Mouse (Mus musculus): Measurements from ENCODE around the gene Arpc3. TPM values are rescaled to one million over a fixed set of nuclear protein-coding genes. Genes with fewer than 3 reads are reported as not detected.
A peak's percentile ranks its signal among the peaks of the same experiment; 100 is the strongest.
"Not testable (repeated sequence)": the region's sequence is repeated elsewhere in the genome, so short reads cannot be mapped to it uniquely, and the experiment has no call there.

The Arpc3 gene
- polyA plus RNA-seq, 1 experiment from 2014 or later: 83.3 TPM

DNA sequence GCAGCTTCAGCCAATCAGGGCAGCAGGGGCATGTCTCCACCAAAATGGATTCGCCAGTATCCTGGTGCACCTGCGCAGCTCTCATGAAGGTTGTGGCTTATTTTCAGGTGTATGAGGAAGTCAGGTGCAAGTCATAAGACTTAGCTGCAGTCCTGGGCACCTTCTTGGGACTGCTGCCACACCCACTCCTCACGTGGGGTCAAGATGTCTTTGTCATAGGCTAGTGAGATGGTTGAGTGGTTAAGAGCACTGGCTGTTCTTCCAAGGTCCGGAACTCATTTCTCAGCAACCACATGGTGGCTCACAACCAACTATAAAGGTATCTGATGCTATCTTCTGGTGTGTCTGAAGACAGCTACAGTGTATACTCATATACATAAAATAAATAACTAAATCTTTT, 29.0 kb downstream of the Arpc3 start:
- H3K4me1 ChIP-seq (replicated peaks): peaks cover 14% of the 10 kb centered on the region
- 69% methylated on average over 4 of the region's 4 CpGs for WGBS
- not testable (repeated sequence) for H3K4me2 ChIP-seq; ATAC-seq (ENCODE audit: insufficient number of reproducible peaks, insufficient read depth, low FRiP score, low TSS enrichment, low read depth); H3K9ac ChIP-seq (replicated peaks); H3K36me3 ChIP-seq; H3K4me3 ChIP-seq (replicated peaks); H3K27me3 ChIP-seq; H3K27ac ChIP-seq; H3K9me3 ChIP-seq

DNA sequence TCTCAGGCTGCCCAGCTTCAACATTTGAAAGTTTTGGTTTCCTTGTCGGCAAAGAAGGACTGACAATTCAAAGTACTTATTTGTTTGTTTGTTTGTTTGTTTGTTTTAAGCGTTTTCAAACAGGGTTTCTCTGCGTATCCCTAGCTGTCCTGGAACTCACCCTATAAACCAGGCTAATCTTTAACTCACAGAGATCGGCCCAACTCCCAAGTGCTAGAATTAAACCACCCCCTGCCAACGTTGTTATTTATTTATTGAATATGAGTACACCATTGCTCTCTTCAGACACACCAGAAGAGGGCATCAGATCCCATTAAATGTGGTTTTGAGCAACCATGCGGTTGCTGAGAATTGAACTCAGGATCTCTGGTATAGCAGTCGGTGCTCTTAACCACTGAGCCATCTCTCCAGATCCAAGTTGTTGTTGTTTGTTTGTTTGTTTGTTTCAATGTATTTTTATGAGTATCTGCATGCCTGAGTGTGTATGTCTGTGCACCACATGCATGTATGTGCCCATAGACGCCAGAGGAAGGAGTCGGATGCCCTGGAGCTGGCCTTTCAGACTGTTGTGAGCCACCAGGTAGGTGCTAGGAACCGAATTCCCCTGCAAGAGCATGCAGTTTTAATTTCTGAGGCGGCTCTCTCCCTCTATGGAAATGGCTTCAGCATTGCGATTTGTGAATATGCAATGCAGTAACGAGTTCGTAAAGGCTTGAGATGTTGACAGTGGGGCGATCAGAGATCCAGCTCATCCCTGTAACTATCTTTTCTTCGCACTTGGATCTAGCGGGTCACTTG, 29.8 kb downstream of the Arpc3 start, which contains the start of gene Anapc7:
Gene Anapc7, plus strand, starts transcription at position 423 of the 798 bp plus-strand sequence.
- peak within 1 kb of the TSS; percentile 85 for H3K4me3 ChIP-seq (replicated peaks)
- H3K27ac ChIP-seq: peak within 1 kb of the TSS; percentile 74
- H3K36me3 ChIP-seq: peaks cover 13% of the 10 kb centered on the region; the same call in 1 of the 2 replicates
- H3K27me3 ChIP-seq: no peaks in the 10 kb centered on the region
- peak within 1 kb of the TSS; percentile 94 for H3K9ac ChIP-seq (replicated peaks)
- no peaks in the 10 kb centered on the region for H3K9me3 ChIP-seq
- peak within 1 kb of the TSS; percentile 96 for H3K4me2 ChIP-seq
- WGBS: 21% methylated on average over 17 of the region's 17 CpGs
- peak; percentile 75; the same call in 1 of the 2 replicates for ATAC-seq (ENCODE audit: insufficient number of reproducible peaks, insufficient read depth, low FRiP score, low TSS enrichment, low read depth)
- H3K4me1 ChIP-seq (replicated peaks): peaks cover 14% of the 10 kb centered on the region

DNA sequence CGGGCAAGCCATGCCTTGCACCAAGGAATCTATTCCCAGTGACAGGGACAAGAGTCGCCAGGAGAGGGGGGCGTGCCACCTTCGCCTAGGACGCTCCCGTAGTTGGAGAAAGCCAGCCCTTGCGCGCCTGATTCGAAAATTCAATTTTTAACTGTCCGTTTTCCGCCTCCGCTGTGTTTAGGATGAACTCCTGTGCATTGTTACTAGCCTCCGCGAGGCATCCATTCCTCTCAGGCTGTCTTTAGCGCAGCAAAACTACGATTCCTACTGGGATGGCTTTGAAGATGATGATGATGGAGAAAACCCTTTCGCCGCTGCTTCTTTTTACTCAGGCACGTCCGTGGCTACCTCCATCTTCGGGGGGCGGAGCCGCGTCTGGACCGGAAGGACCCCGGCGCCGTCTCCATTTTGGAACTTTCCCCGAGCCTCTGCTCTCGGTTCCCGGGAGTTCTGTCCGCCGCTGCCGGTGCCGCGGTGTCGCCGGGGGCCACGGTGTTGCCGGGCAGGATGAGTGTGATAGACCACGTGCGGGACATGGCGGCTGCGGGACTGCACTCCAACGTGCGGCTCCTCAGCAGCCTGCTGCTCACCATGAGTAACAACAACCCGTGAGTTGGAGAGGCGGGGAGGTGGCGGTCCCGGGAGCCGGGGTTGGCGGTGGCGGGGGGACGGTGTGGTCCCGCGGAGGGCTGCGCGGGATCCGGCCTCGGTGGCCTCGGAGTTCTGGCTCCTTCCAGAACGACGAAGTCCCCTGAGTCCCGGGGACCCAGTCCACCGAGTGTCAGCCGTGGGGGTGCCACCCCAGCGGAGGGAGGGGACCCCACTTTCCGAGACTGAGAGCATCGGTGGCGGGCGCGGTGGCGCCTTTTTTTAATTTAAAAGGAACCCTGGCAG, 30.6 kb downstream of the Arpc3 start:
- Histone ChIP-seq H3K9ac (replicated peaks) (peak overlapping the region; percentile 94), H3K4me3 (replicated peaks) (peak overlapping the region; percentile 85), H3K27ac (peak overlapping the region; percentile 74), H3K9me3 (no peaks in the 10 kb centered on the region), H3K36me3 (peaks cover 17% of the 10 kb centered on the region; the same call in 1 of the 2 replicates), H3K4me2 (peak overlapping the region; percentile 96), H3K27me3 (no peaks in the 10 kb centered on the region), H3K4me1 (replicated peaks) (peaks cover 14% of the 10 kb centered on the region)
- ATAC-seq (ENCODE audit: insufficient number of reproducible peaks, insufficient read depth, low FRiP score, low TSS enrichment, low read depth): peak; percentile 80
- under 1% methylated on average over 73 of the region's 73 CpGs for WGBS

DNA sequence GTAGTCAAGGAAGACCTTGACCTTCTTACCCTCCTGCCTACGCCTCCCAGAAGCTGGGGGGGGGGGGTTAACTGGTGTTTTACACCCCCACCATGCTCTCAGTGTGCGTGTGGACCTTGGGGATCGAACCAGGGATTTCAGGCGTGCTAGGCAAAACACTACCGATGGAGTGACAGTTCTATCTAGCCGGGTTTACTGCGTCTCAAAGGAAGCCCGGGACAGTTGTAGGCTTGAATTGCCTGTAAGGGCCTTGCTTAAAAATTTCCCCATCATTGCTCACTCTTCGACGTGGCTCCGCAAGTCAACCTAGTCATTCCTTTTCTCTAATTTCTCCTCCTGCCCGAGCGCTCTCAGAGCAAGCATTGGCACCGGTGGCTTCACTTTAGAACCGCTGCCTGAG, 31.4 kb downstream of the Arpc3 start:
- no peaks in the 10 kb centered on the region for H3K27me3 ChIP-seq
- H3K9ac ChIP-seq (replicated peaks): peak overlapping the region; percentile 94
- 32% methylated on average over 15 of the region's 15 CpGs for WGBS
- H3K4me1 ChIP-seq (replicated peaks): peaks cover 14% of the 10 kb centered on the region
- peaks cover 24% of the 10 kb centered on the region for H3K36me3 ChIP-seq
- peak overlapping the region; percentile 85 for H3K4me3 ChIP-seq (replicated peaks)
- peak overlapping the region; percentile 74; the same call in 1 of the 2 replicates for H3K27ac ChIP-seq
- H3K4me2 ChIP-seq: peak overlapping the region; percentile 96
- H3K9me3 ChIP-seq: no peaks in the 10 kb centered on the region
- no peak for ATAC-seq (ENCODE audit: insufficient number of reproducible peaks, insufficient read depth, low FRiP score, low TSS enrichment, low read depth)

DNA sequence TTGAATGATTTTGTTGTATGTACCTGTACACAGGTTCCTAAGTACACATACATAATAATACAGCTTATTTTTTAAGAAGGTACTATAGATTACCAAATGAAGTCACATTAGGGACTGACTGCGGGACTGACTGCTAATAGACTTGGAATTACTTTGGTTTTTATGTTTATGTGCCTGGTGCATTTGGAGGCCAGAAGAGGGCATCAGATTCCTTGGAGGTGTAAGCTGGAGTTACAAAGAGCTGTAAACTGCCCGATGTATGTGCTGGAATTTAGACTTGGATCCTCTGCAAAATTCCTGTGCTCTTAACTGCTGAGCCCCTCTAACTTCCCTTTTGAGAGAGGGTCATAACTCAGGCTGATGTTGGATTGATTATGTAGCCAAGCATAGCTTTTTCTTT, 33.9 kb downstream of the Arpc3 start:
- H3K4me1 ChIP-seq (replicated peaks): peaks cover 14% of the 10 kb centered on the region
- no peak overlapping the region for H3K9ac ChIP-seq (replicated peaks)
- no peaks in the 10 kb centered on the region for H3K9me3 ChIP-seq
- no peak for ATAC-seq (ENCODE audit: insufficient number of reproducible peaks, insufficient read depth, low FRiP score, low TSS enrichment, low read depth)
- H3K4me3 ChIP-seq (replicated peaks): no peak overlapping the region
- no peaks in the 10 kb centered on the region for H3K27me3 ChIP-seq
- no peak overlapping the region for H3K27ac ChIP-seq
- no peak overlapping the region for H3K4me2 ChIP-seq
- 89% methylated on average over 2 of the region's 2 CpGs for WGBS
- peaks cover 48% of the 10 kb centered on the region for H3K36me3 ChIP-seq

DNA sequence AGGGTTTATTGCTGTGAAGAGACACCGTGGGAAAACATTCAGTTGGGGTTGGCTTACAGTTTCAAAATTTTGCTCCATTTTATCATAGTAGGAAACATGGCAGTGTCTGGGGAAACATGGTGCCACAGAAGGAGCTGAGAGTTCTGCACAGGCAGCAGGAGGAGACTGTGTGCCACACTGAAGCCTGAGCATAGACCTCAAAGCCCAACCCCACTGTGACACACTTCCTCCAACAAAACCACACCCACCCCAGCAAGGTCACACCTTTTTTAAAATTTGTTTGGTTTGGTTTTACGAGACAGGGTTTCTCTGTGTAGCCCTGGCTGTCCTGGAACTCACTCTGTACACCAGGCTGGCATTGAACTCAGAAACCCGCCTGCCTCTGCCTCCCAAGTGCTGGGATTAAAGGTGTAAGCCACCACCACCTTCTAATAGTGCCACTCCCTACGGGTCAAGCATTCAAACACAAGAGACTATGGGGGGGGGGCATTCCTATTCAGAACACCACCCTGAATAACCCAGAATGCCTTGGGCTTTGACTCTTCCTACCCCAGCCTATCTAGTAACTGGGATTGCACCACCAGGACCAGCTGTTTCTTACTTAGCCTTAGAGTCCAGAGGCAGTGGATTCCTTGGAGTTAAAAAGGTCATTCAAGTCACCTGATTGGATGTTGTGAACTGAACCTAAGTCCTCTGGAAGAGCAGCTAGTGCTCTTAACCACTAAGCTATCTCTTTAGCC, 38.5 kb downstream of the Arpc3 start:
- Histone ChIP-seq H3K27ac (no peak overlapping the region), H3K36me3 (peaks cover 91% of the 10 kb centered on the region)
- 95% methylated on average over 4 of the region's 4 CpGs for WGBS

DNA sequence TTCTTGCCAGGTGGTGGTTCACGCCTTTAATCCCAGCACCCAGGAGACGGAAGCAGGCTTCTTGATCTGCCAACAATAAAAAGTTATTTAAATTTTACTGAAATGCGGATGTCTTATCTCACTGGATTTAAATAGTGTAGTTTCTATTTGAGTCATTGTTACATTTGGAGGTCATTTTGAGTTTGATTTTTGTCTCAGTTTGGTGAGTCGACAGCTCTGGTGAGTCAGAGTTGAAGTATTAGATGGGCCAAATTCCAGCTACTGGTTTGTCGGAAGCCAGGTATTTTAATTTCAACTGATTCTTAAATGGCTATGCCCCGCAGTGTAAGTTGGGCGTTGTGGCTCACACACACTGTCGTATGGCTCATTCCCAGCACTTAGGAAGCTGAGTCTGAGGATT, 39.5 kb downstream of the Arpc3 start:
- Histone ChIP-seq H3K4me3 (replicated peaks) (no peak overlapping the region), H3K9ac (replicated peaks) (no peak overlapping the region), H3K4me2 (no peak overlapping the region), H3K9me3 (no peaks in the 10 kb centered on the region), H3K27me3 (no peaks in the 10 kb centered on the region), H3K4me1 (replicated peaks) (no peaks in the 10 kb centered on the region), H3K36me3 (peaks cover 94% of the 10 kb centered on the region), H3K27ac (no peak overlapping the region)
- 95% methylated on average over 8 of the region's 8 CpGs for WGBS
- ATAC-seq (ENCODE audit: insufficient number of reproducible peaks, insufficient read depth, low FRiP score, low TSS enrichment, low read depth): no peak

More for the DNA sequence above, 38.5 kb downstream of the Arpc3 start:
- no peaks in the 10 kb centered on the region for H3K4me1 ChIP-seq (replicated peaks)
- no peak overlapping the region for H3K4me3 ChIP-seq (replicated peaks)
- no peaks in the 10 kb centered on the region for H3K9me3 ChIP-seq
- no peak for ATAC-seq (ENCODE audit: insufficient number of reproducible peaks, insufficient read depth, low FRiP score, low TSS enrichment, low read depth)
- no peak overlapping the region for H3K9ac ChIP-seq (replicated peaks)
- no peaks in the 10 kb centered on the region for H3K27me3 ChIP-seq
- no peak overlapping the region for H3K4me2 ChIP-seq

DNA sequence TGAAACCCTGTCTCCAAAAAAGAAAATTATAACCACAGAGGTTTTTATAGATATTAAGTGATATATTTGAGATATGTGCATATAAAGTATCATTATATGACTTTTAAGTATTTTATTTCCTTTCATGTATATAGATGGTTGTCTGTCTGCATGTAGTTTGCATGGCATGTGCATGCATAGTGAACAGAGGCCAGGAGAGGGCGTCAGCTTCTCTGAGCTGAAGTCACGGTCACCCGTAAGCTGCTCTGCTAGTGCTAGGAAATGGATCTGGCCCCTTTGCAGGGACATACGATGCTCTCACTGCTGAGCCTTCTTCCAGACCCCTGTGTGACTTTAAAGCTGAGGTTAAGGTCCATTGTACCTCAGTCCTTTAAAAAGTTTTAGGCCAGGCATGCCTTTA, 42.9 kb downstream of the Arpc3 start:
- ATAC-seq (ENCODE audit: insufficient number of reproducible peaks, insufficient read depth, low FRiP score, low TSS enrichment, low read depth): no peak
- 86% methylated on average over 4 of the region's 4 CpGs for WGBS
- H3K9me3 ChIP-seq: no peaks in the 10 kb centered on the region

DNA sequence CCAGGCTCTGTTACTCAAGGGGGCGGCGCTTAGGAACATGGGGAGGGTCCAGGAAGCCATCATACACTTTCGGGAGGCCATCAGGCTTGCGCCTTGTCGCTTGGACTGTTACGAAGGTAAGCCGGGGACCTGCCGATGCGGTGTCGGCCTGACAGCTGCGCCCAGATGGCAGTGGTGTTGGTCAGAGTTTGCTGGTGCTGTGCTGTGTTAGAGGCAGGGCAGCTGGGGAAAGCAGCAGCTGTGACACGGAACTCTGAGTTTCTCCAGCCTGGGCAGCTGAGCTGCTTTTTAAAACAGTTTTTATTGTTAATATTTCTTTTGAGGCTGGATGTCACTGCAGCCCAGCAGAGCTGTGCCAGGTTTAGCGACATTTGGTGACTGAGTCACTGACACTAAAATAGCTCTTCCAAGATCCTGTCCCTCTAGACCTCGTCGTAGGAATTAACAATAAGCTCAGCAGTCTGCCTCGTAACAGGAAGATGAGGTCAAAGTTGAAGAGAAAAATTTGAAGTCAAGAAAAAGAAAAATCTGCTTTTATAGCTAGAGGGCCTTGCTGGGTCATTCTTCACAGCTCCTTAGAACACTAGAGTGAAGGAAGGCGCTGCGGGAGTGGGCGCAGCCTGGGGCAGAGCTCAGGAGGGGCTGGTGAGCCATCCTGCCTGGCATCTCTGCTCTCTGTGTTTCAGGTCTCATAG, 47.9 kb downstream of the Arpc3 start:
- peak; percentile 37; the same call in 1 of the 2 replicates for ATAC-seq (ENCODE audit: insufficient number of reproducible peaks, insufficient read depth, low FRiP score, low TSS enrichment, low read depth)
- Histone ChIP-seq H3K4me1 (replicated peaks) (no peaks in the 10 kb centered on the region), H3K27ac (no peak overlapping the region), H3K27me3 (no peaks in the 10 kb centered on the region), H3K4me2 (no peak overlapping the region), H3K4me3 (replicated peaks) (no peak overlapping the region), H3K9ac (replicated peaks) (no peak overlapping the region), H3K36me3 (peaks cover 100% of the 10 kb centered on the region), H3K9me3 (no peaks in the 10 kb centered on the region)
- 87% methylated on average over 19 of the region's 19 CpGs for WGBS

More for the DNA sequence above, 42.9 kb downstream of the Arpc3 start:
- no peak overlapping the region for H3K9ac ChIP-seq (replicated peaks)
- peaks cover 99% of the 10 kb centered on the region for H3K36me3 ChIP-seq
- H3K4me1 ChIP-seq (replicated peaks): no peaks in the 10 kb centered on the region
- no peak overlapping the region for H3K4me3 ChIP-seq (replicated peaks)
- no peaks in the 10 kb centered on the region for H3K27me3 ChIP-seq
- no peak overlapping the region for H3K27ac ChIP-seq
- no peak overlapping the region for H3K4me2 ChIP-seq

DNA sequence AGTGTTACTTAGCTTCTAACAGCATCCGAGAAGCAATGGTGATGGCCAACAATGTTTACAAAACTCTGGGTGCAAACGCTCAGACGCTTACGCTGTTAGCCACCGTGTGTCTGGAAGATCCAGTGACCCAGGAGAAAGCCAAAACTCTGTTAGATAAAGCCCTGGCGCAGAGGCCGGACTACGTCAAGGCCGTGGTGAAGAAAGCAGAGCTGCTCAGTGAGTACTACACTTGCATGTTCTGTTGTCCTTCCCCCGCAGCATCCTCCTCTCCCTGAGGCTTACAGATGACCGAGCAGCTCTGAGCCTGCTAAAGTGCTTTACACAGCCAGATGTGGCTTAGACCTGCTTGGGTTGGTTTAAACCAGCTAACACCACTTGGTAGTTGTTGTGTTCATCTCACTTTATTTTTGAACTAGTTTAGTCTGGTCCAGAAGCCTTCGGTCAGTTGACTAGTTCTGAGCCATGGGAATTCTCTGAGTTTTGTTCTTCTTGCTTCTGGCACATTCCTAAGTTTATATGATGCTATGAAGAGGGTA, 48.5 kb downstream of the Arpc3 start:
- peaks cover 100% of the 10 kb centered on the region for H3K36me3 ChIP-seq
- no peaks in the 10 kb centered on the region for H3K27me3 ChIP-seq
- no peaks in the 10 kb centered on the region for H3K9me3 ChIP-seq
- no peak overlapping the region for H3K4me2 ChIP-seq
- peak overlapping the region; percentile 14; the same call in 1 of the 2 replicates for H3K27ac ChIP-seq
- no peak overlapping the region for H3K4me3 ChIP-seq (replicated peaks)
- no peak overlapping the region for H3K9ac ChIP-seq (replicated peaks)
- no peaks in the 10 kb centered on the region for H3K4me1 ChIP-seq (replicated peaks)
- ATAC-seq (ENCODE audit: insufficient number of reproducible peaks, insufficient read depth, low FRiP score, low TSS enrichment, low read depth): no peak
- WGBS: 96% methylated on average over 12 of the region's 12 CpGs

All from limb, embryonic 12.5 days (tissue).